Mouse (Mus musculus): ENCODE data around the gene Prkag2.

Gene Prkag2

GRCm38 (mm10) chr5:24968792-24969191 is 131.7 kb downstream of the Prkag2 start:
- in situ Hi-C loops (cut with MboI): no loop called here

GRCm38 (mm10) chr5:24967898-24968535 is 132.4 kb downstream of the Prkag2 start:
- in situ Hi-C loops (cut with MboI): no loop called here

- in situ Hi-C loops (cut with MboI): no loop called here
These were observed 136.7 kb downstream of the Prkag2 start for GRCm38 (mm10) chr5:24963776-24964175.

- in situ Hi-C loops (cut with MboI): no loop called here
These were observed 139.7 kb downstream of the Prkag2 start for GRCm38 (mm10) chr5:24960791-24961190.

GRCm38 (mm10) chr5:24959758-24960157 is 140.7 kb downstream of the Prkag2 start:
- in situ Hi-C loops (cut with MboI): no loop called here

GRCm38 (mm10) chr5:24958596-24958995 is 141.8 kb downstream of the Prkag2 start:
- in situ Hi-C loops (cut with MboI): no loop called here

GRCm38 (mm10) chr5:24956891-24957290 is 143.6 kb downstream of the Prkag2 start:
- in situ Hi-C loops (cut with MboI): no loop called here

- in situ Hi-C loops (cut with MboI): no loop called here
These were observed 147.3 kb downstream of the Prkag2 start for GRCm38 (mm10) chr5:24952842-24953741.

- in situ Hi-C loops (cut with MboI): no loop called here
These were observed 148.2 kb downstream of the Prkag2 start for GRCm38 (mm10) chr5:24952212-24952611.

GRCm38 (mm10) chr5:24950891-24951574 is 149.4 kb downstream of the Prkag2 start:
- in situ Hi-C loops (cut with MboI): no loop called here

GRCm38 (mm10) chr5:24950039-24950438 is 150.4 kb downstream of the Prkag2 start:
- in situ Hi-C loops (cut with MboI): no loop called here

GRCm38 (mm10) chr5:24938046-24938822 is 162.2 kb downstream of the Prkag2 start:
- in situ Hi-C loops (cut with MboI): no loop called here

GRCm38 (mm10) chr5:24936451-24936850 is 164.0 kb downstream of the Prkag2 start:
- in situ Hi-C loops (cut with MboI): no loop called here

- in situ Hi-C loops (cut with MboI): no loop called here
These were observed 165.0 kb downstream of the Prkag2 start for GRCm38 (mm10) chr5:24935446-24935845.

- in situ Hi-C loops (cut with MboI): no loop called here
These were observed 166.7 kb downstream of the Prkag2 start for GRCm38 (mm10) chr5:24933760-24934159.

GRCm38 (mm10) chr5:24931578-24932185 is 168.8 kb downstream of the Prkag2 start:
- in situ Hi-C loops (cut with MboI): no loop called here

- in situ Hi-C loops (cut with MboI): no loop called here
These were observed 169.4 kb downstream of the Prkag2 start for GRCm38 (mm10) chr5:24930831-24931577.

GRCm38 (mm10) chr5:24928816-24929215 is 171.6 kb downstream of the Prkag2 start:
- in situ Hi-C loops (cut with MboI): no loop called here

GRCm38 (mm10) chr5:24927706-24928105 is 172.7 kb downstream of the Prkag2 start:
- in situ Hi-C loops (cut with MboI): no loop called here

- in situ Hi-C loops (cut with MboI): no loop called here
These were observed 181.3 kb downstream of the Prkag2 start for GRCm38 (mm10) chr5:24919155-24919554.

- in situ Hi-C loops (cut with MboI): no loop called here
These were observed 183.9 kb downstream of the Prkag2 start for GRCm38 (mm10) chr5:24916511-24916910.

Data from mature B cell (primary cell).